Mouse (Mus musculus): ENCODE measurements around the gene Olfr424. TPM values are rescaled to one million over a fixed set of nuclear protein-coding genes. Genes with fewer than 3 reads are reported as not detected.

Gene Olfr424
- polyA plus RNA-seq, 1 experiment from 2014 or later = not detected

GRCm38 (mm10) chr1:174170706-174171501 is 39.6 kb downstream of the Olfr424 start:
- H3K36me3 ChIP-seq = no peaks in the 10 kb centered on the region
- H3K4me3 ChIP-seq = no peak overlapping the region
- H3K4me1 ChIP-seq = no peaks in the 10 kb centered on the region
- WGBS = 90% methylated on average over 5 of the region's 5 CpGs
- no peak for DNase-seq (ENCODE audit: low spot score)
- no peaks in the 10 kb centered on the region for H3K9me3 ChIP-seq (replicated peaks)
- H3K27ac ChIP-seq = no peak overlapping the region
- no peaks in the 10 kb centered on the region for H3K27me3 ChIP-seq (ENCODE audit: low read depth, poor library complexity, severe bottlenecking)

DNA sequence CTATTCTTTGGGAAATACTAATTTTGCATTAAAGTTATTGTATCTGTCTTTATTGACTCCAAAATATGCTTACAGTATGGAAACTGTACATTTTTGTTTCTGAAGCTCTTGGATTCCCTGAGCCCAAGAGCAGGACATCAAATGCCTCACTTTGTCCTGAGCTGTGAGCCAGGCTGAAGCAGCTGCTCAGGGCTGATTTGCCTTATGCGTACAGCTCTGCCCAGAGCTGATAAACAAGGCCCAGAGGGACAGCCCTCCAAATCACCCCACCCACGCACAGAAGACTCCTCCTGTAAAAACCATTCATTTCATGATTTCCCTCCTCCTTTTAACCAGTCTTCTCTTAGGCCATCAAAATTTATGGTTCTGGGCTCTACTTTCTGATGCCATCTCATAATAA is 40.2 kb downstream of the Olfr424 start:
- DNase-seq (ENCODE audit: low spot score) = no peak
- no peaks in the 10 kb centered on the region for H3K36me3 ChIP-seq
- H3K4me1 ChIP-seq = no peaks in the 10 kb centered on the region
- no peaks in the 10 kb centered on the region for H3K27me3 ChIP-seq (ENCODE audit: low read depth, poor library complexity, severe bottlenecking)
- H3K9me3 ChIP-seq (replicated peaks) = no peaks in the 10 kb centered on the region
- no peak overlapping the region for H3K27ac ChIP-seq
- H3K4me3 ChIP-seq = no peak overlapping the region
- WGBS = 67% methylated on average over 2 of the region's 2 CpGs

DNA sequence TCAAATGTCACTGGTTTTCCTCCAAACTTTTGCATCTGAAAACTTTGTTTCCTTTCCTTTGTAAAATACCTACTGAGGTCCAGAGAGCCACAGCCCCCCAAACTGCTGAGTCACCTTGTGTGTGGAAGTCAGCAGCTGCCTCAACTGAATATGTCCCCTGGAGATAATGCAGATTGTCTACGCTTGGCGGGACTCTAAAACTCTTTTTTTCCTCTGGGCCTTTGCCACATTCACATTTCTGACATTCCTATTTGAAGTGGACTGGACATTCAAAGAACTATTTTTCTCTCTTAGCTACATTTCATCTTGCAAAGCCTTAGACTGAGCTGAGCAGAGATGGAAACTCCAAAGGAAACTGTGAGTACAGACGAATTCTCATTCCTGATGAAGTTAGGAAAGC is 41.3 kb downstream of the Olfr424 start, which contains the start of gene Spta1:
Gene Spta1 (plus strand): TSS at position 172 of the 400 bp plus-strand sequence.
- Histone ChIP-seq H3K27me3 (ENCODE audit: low read depth, poor library complexity, severe bottlenecking) (no peaks in the 10 kb centered on the region), H3K4me3 (no peak within 1 kb of the TSS), H3K9me3 (replicated peaks) (no peaks in the 10 kb centered on the region), H3K4me1 (no peaks in the 10 kb centered on the region), H3K27ac (no peak within 1 kb of the TSS), H3K36me3 (no peaks in the 10 kb centered on the region)
- DNase-seq (ENCODE audit: low spot score) = no peak
- WGBS = 69% methylated on average over 3 of the region's 3 CpGs

Other genes starting within 250 kb of the Olfr424 start
- 0.19 TPM in 1 of 2 replicates, not detected in the other for gene Ifi211, start 218.5 kb upstream of the Olfr424 start, polyA plus RNA-seq (2016; fragmentation: Nextera tagmentation; extraction: Ambion mirVana)
- 0.43 TPM in 1 of 2 replicates, not detected in the other for gene Mndal, start 189.0 kb upstream of the Olfr424 start, polyA plus RNA-seq (2016; fragmentation: Nextera tagmentation; extraction: Ambion mirVana)
- not detected in 2 replicates for gene Ifi203, start 188.8 kb upstream of the Olfr424 start, polyA plus RNA-seq (2016; fragmentation: Nextera tagmentation; extraction: Ambion mirVana)
- gene Ifi202b, start 148.8 kb upstream of the Olfr424 start, polyA plus RNA-seq (2016; fragmentation: Nextera tagmentation; extraction: Ambion mirVana) = not detected in 2 replicates
- gene Ifi205, start 99.7 kb upstream of the Olfr424 start, polyA plus RNA-seq (2016; fragmentation: Nextera tagmentation; extraction: Ambion mirVana) = not detected in 2 replicates
- not detected in 2 replicates for gene Olfr433, start 90.8 kb upstream of the Olfr424 start, polyA plus RNA-seq (2016; fragmentation: Nextera tagmentation; extraction: Ambion mirVana)
- not detected in 2 replicates for gene Olfr432, start 82.3 kb upstream of the Olfr424 start, polyA plus RNA-seq (2016; fragmentation: Nextera tagmentation; extraction: Ambion mirVana)
- gene Olfr430, start 64.9 kb upstream of the Olfr424 start, polyA plus RNA-seq (2016; fragmentation: Nextera tagmentation; extraction: Ambion mirVana) = not detected in 2 replicates
- not detected in 2 replicates for gene Olfr429, start 47.2 kb upstream of the Olfr424 start, polyA plus RNA-seq (2016; fragmentation: Nextera tagmentation; extraction: Ambion mirVana)
- not detected in 2 replicates for gene Olfr427, start 34.6 kb upstream of the Olfr424 start, polyA plus RNA-seq (2016; fragmentation: Nextera tagmentation; extraction: Ambion mirVana)
- not detected in 2 replicates for gene Olfr231, start 10.4 kb upstream of the Olfr424 start, polyA plus RNA-seq (2016; fragmentation: Nextera tagmentation; extraction: Ambion mirVana)
- not detected in 2 replicates for gene Olfr420, start 24.1 kb downstream of the Olfr424 start, polyA plus RNA-seq (2016; fragmentation: Nextera tagmentation; extraction: Ambion mirVana)
- 1.4 TPM in 2 replicates for gene Spta1, start 41.3 kb downstream of the Olfr424 start, polyA plus RNA-seq (2016; fragmentation: Nextera tagmentation; extraction: Ambion mirVana)
- gene Olfr419, start 120.5 kb downstream of the Olfr424 start, polyA plus RNA-seq (2016; fragmentation: Nextera tagmentation; extraction: Ambion mirVana) = not detected in 2 replicates
- gene Mptx1, start 199.0 kb downstream of the Olfr424 start, polyA plus RNA-seq (2016; fragmentation: Nextera tagmentation; extraction: Ambion mirVana) = not detected in 2 replicates
- not detected in 2 replicates for gene Olfr417, start 233.6 kb downstream of the Olfr424 start, polyA plus RNA-seq (2016; fragmentation: Nextera tagmentation; extraction: Ambion mirVana)

Measured in limb, embryonic 10.5 days (tissue).